Mouse (Mus musculus): ENCODE measurements around the gene Atp1a3.

DNA sequence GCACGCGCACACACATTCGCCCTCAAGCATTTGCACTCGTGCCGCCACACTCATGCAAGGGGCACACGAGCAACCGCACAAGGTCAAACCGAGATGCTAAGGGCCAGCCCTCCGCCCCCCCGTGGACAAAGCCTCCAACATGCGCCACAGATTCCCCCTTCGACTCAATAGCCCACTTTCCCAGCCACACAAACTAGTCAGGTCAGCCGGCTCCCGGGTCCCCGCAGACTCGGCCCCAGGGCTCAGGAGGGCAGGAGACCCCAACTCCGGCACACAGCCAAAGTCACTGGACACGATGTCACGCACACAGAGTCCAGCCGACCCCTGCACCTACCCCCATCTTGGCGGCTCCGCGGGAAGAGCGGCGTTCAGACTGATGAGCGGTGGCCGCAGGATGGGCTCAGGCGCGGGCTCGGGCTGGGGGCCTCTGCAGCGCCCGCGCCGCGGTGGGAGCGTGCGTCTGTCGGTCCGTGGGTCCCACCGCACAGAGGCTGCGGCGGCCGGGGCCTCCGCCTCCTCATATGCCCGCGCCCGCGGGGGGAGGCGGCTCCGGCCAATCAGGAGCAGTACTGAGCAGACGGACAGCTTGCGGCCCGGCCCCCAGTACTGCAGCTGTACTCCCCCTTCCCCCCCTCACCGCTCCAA, at the start of gene Atp1a3:
- TF ChIP-seq CTCF (IDR thresholded peaks at IDR 0.05; ENCODE audit: extremely low read depth, insufficient read depth, insufficient read length, insufficient replicate concordance) (no peak), POLR2A (IDR thresholded peaks at IDR 0.05; ENCODE audit: low read depth, low read length) (no peak)
